Mouse (Mus musculus) kidney, postnatal 14 days (tissue): Measurements from ENCODE around the gene Kcnmb4.

Source experiments
- DNase-seq: peaks from one replicate; pipeline ENCODE4 v3.0.0; 2022; ENCODE audit warnings: mixed read lengths

Kcnmb4 gene

GRCm38 (mm10) chr10:116473759-116474549, at the start of gene Kcnmb4:
Kcnmb4 (minus strand) TSS chr10:116473878.
- DNase-seq = peak; percentile 30

GRCm38 (mm10) chr10:116519588-116519987, 45.9 kb upstream of the Kcnmb4 start:
- DNase-seq = no peak

- DNase-seq = no peak
These were observed 41.9 kb upstream of the Kcnmb4 start for GRCm38 (mm10) chr10:116515590-116515989.

- no peak for DNase-seq
These were observed 41.5 kb upstream of the Kcnmb4 start for GRCm38 (mm10) chr10:116515158-116515557.

- no peak for DNase-seq
These were observed 39.6 kb upstream of the Kcnmb4 start for GRCm38 (mm10) chr10:116513254-116513635.

- no peak for DNase-seq
These were observed 39.0 kb upstream of the Kcnmb4 start for GRCm38 (mm10) chr10:116512521-116513253.

- no peak for DNase-seq
These were observed 31.8 kb upstream of the Kcnmb4 start for GRCm38 (mm10) chr10:116505303-116506014.

GRCm38 (mm10) chr10:116492768-116493167, 19.1 kb upstream of the Kcnmb4 start:
- DNase-seq = peak; percentile 28

- no peak for DNase-seq
These were observed 13.4 kb upstream of the Kcnmb4 start for GRCm38 (mm10) chr10:116486895-116487747.

GRCm38 (mm10) chr10:116481917-116482316, 8.2 kb upstream of the Kcnmb4 start:
- DNase-seq = no peak

GRCm38 (mm10) chr10:116480988-116481387, 7.3 kb upstream of the Kcnmb4 start:
- DNase-seq = no peak

- no peak for DNase-seq
These were observed 2.9 kb upstream of the Kcnmb4 start for GRCm38 (mm10) chr10:116476559-116476958.

GRCm38 (mm10) chr10:116475725-116476124, 2.0 kb upstream of the Kcnmb4 start:
- no peak for DNase-seq

- DNase-seq = peak; percentile 24
These were observed 463 bp downstream of the Kcnmb4 start for GRCm38 (mm10) chr10:116473071-116473758.

- no peak for DNase-seq
These were observed 1.1 kb downstream of the Kcnmb4 start for GRCm38 (mm10) chr10:116472579-116472978.

GRCm38 (mm10) chr10:116470306-116470925, 3.3 kb downstream of the Kcnmb4 start:
- DNase-seq = no peak

- no peak for DNase-seq
These were observed 5.6 kb downstream of the Kcnmb4 start for GRCm38 (mm10) chr10:116468094-116468493.

- no peak for DNase-seq
These were observed 9.8 kb downstream of the Kcnmb4 start for GRCm38 (mm10) chr10:116463753-116464345.

- DNase-seq = no peak
These were observed 12.2 kb downstream of the Kcnmb4 start for GRCm38 (mm10) chr10:116461443-116461842.

- DNase-seq = no peak
These were observed 14.9 kb downstream of the Kcnmb4 start for GRCm38 (mm10) chr10:116458786-116459185.

GRCm38 (mm10) chr10:116452771-116453170, 20.9 kb downstream of the Kcnmb4 start:
- no peak for DNase-seq
